Mouse (Mus musculus): ENCODE results near the gene Cttnbp2. TPM values are rescaled to one million over a fixed set of nuclear protein-coding genes. Genes with fewer than 3 reads are reported as not detected.

Gene Cttnbp2
- total RNA-seq, 4 experiments from 2014 or later, result 1.1 to 3.4 (median 1.8) TPM

GRCm38 (mm10) chr6:18469206-18469605 is 45.4 kb downstream of the Cttnbp2 start:
- no peak for DNase-seq (ENCODE audit: low spot score)

- DNase-seq (ENCODE audit: low spot score), result no peak
These were observed 46.9 kb downstream of the Cttnbp2 start for GRCm38 (mm10) chr6:18467777-18468176.

GRCm38 (mm10) chr6:18466227-18466626 is 48.4 kb downstream of the Cttnbp2 start:
- DNase-seq (ENCODE audit: low spot score), result no peak

DNA sequence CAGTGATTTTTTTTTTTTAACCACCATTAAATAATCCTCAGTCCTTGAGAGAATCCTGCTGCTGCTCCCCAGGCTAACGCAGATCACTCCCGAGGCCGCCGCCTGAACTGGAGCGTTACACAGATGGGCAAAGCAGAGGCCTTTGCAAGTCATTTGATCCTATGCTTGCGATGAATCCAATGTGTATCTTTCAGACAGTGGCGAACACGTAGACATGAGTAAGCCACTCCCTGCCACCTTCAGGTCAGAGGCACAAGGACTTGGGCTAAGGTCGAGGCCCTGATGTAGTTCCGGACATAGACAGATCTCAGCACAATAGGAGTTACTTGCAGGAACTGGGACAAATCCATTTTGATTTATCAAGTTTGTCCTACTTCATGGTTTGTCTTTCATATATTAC is 49.0 kb downstream of the Cttnbp2 start:
- no peak for DNase-seq (ENCODE audit: low spot score)

DNA sequence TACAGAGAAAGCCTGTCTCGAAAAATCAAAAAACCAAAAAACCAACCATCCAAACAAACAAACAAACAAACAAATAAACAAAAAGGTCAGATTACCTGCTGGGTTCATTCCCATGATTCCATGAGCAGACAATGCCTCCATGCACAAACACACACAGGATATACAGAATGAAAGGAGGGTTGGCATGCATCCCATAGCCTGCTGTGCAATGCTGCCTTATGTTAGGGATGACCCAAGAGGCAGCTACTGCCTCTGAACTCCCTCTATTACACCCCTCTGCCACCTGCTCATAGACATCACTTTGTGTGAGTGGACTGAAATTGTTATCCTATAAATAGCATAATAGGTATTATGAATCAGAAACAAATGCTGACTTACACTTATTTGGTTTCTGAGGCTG is 55.0 kb downstream of the Cttnbp2 start:
- DNase-seq (ENCODE audit: low spot score), result no peak

GRCm38 (mm10) chr6:18450551-18451193 is 64.0 kb downstream of the Cttnbp2 start:
- no peak for DNase-seq (ENCODE audit: low spot score)

GRCm38 (mm10) chr6:18448078-18448477 is 66.6 kb downstream of the Cttnbp2 start:
- DNase-seq (ENCODE audit: low spot score), result no peak

GRCm38 (mm10) chr6:18446917-18447316 is 67.7 kb downstream of the Cttnbp2 start:
- DNase-seq (ENCODE audit: low spot score), result no peak

DNA sequence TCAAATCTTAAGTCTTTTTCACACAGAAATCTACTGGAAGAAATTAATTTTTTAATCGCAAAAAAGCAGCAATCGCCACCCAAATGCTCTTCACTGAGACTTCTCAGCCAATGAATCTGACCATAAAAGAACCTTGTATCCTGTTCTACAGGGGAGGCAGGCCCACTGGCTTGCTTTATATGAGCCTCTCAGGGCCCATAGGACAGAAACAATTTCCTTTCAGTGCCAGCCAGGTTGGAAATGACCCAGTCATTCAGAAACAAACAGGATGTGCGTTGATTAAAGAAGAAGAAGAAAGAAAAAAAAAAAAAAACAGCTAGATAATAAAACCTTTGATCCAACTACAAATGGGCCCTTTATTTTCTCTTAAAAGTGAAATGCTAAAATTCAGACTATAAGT is 68.3 kb downstream of the Cttnbp2 start:
- no peak for DNase-seq (ENCODE audit: low spot score)

DNA sequence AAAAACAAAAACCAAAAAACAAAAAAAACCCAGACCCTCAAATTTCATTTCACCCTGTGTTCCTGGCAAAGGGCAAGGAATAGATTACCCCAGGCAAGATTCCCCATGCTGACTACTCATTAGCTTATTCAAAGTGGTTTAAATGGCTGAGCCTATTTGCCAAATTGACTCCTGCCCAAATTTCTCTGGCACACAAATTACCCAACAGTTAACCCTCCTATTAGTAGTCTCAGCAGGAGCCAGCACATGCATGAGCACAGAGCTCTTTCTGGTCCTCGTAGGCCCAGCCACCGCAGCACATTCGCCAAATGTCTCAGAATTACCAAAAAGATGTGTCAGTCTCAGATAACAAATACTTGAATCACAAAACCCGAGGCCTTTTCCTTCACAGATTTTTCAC is 68.9 kb downstream of the Cttnbp2 start:
- DNase-seq (ENCODE audit: low spot score), result peak; percentile 31

DNA sequence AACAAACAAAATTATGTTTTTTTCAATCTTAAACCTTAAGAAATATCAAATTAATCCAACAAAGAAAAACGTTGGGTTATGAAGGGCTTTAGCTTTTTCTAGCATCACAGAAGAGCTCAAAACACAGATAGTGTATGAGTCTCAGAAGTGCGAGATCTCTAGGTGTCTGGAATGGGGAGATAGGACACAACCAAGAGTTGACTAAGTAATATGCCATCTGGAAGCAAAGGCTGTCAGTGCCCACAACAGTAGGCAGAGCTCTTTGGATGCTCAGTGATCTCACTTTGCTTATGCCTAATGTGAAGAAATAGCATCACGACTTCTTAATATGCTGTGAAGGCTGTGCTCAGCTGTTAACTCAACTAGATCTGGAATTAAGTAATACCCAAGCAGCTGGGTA is 72.3 kb downstream of the Cttnbp2 start:
- DNase-seq (ENCODE audit: low spot score), result no peak

- no peak for DNase-seq (ENCODE audit: low spot score)
These were observed 73.6 kb downstream of the Cttnbp2 start for GRCm38 (mm10) chr6:18440918-18441532.

GRCm38 (mm10) chr6:18436127-18436812 is 78.4 kb downstream of the Cttnbp2 start:
- DNase-seq (ENCODE audit: low spot score), result no peak

GRCm38 (mm10) chr6:18434828-18435531 is 79.7 kb downstream of the Cttnbp2 start:
- no peak for DNase-seq (ENCODE audit: low spot score)

DNA sequence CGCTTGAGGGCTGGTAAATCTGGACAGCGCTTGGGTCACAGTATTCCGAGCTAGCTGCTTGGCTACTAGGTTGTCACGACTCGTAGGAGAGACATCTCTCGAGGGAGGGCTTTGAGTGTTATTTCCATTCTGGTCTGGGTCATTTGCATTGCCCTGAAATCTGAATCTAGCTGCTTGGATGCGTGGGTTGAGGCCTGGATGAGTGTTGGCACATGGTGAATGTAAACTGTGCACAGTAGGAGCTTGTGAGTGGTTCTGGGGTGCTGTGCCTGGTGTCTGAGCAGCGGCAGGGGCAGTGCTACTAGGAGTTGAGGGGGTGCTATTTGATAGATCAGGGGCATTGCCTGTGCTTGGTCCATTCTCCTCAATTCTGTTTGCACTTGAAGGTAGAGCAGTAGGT is 80.3 kb downstream of the Cttnbp2 start:
- DNase-seq (ENCODE audit: low spot score), result no peak

DNA sequence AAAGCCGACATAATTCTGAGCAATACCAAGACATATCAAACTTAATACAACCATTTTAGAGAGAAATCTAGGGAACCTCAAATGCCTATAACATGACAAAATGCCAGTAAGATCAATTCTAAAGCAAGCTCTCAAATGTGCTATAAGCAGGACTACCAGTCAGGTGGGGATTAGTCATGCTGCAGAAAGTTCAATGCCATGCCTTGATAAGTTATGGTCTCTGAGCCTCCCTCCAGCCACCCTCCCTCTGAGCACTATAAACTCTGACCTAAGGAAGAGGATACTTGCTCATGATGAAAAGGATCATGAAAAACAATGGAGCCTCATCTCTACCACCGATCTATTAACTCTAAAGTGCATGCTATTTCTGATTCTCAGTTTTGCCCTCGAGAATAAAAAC is 82.3 kb downstream of the Cttnbp2 start:
- no peak for DNase-seq (ENCODE audit: low spot score)

GRCm38 (mm10) chr6:18431891-18432290 is 82.8 kb downstream of the Cttnbp2 start:
- no peak for DNase-seq (ENCODE audit: low spot score)

- DNase-seq (ENCODE audit: low spot score), result no peak
These were observed 84.6 kb downstream of the Cttnbp2 start for GRCm38 (mm10) chr6:18430062-18430461.

DNA sequence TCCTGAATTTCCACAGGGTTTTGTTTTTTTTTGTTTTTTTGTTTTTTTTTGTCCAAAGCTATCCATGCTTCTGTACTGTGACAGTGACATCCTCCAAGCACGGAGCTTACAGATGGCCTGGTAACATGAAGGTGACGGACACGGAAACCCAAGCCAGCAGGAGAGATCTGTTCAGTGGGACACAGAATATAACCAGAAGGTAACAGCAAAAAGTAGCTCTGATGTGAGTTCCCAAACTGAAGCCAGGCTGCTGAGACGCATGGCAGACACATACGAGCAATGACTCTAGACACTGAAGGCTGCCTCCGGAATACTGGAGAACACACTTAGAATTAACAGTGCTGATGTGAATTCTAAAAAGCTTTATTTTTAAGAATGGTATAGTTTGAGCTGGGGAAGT is 89.8 kb downstream of the Cttnbp2 start:
- no peak for DNase-seq (ENCODE audit: low spot score)

- no peak for DNase-seq (ENCODE audit: low spot score)
These were observed 90.3 kb downstream of the Cttnbp2 start for GRCm38 (mm10) chr6:18424367-18424766.

GRCm38 (mm10) chr6:18423112-18423511 is 91.5 kb downstream of the Cttnbp2 start:
- DNase-seq (ENCODE audit: low spot score), result no peak

DNA sequence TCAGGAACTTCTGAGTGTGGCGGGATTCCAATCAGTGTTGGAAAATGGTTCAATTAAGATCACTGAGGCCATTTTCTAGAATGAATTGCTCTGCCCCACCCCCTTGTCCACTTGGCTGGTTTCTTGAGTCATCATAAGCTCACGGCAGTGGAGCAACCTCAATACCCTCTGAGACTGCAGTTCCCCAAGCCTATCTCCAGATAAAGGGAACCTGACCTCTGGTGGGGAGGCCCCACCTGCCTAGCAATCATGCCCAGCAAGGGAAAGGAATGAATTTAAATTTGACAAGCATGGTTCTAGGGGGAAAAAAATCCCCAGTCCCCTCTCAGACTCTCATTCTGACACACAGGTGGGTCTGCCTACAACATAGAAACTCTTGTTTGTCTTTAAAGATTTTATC is 93.1 kb downstream of the Cttnbp2 start:
- no peak for DNase-seq (ENCODE audit: low spot score)
